Mouse (Mus musculus) gastrocnemius, postnatal 25 days (tissue): ENCODE measurements at regions not wholly inside any gene's neighbourhood (a gene's known extent, or its start where the extent isn't known, plus 50 kb on each side); places are given as distances from the start of the nearest gene placed in this dataset.

Experiments
- DNase-seq: peaks from one replicate; pipeline ENCODE4 v3.0.0; 2022

DNA sequence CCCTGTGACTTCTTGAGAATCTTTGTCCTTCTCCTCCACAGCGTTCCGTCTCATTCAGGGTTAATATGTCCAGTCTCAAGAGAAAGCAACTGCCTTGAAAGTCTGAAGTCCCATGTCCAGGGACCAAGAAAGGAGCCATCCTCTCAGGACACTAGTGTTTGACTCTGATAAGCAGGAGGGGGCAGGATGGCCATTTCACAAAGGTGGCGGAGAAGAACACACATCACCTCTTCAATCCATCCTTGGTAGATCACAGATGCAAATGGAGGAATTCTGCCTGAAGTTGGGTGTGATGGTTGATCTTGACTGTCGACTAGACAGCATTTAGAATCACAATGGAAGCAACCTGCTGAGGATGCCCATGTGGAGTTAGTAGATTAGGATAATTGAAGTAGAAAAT, 360.9 kb downstream of the Cd83 start:
- no peak for DNase-seq

DNA sequence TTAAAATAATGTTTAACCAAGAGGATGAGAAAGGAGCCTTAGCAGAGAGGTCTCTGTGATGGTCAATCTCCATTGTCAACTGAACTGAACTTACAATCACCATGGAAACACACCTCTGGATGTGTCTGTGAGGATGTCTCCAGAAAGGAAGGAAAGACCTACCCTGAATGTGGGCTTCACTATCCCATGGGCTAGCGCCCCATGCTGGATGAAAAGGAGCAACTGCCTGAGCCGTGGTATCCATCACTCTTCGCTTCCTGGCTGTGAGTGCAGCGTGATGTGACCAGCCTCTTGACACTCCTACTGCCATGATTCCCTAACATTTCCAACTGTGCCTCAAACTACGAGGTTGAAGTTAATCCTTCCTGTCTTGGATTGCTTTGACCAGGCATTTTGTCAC, 363.3 kb downstream of the Cd83 start:
- DNase-seq, result no peak

DNA sequence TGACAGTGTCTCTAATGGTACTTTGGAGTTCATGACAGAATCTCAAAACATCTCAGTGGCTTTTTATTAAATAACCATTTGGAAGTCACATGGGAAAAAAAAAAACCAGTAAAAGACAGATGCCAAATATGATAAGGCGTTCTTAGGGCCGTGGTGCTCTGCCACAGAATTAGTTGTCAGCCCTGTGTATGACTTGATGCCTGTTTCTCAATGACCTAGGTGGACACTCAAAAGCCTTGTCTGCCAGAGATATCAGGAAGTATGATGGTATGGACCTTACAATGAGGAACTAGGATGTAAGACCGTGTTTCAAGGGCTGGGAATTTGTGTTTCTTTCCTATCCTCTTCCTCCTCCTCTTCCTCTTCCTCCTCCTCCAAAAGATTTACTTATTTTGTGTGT, 364.9 kb downstream of the Cd83 start:
- no peak for DNase-seq

DNA sequence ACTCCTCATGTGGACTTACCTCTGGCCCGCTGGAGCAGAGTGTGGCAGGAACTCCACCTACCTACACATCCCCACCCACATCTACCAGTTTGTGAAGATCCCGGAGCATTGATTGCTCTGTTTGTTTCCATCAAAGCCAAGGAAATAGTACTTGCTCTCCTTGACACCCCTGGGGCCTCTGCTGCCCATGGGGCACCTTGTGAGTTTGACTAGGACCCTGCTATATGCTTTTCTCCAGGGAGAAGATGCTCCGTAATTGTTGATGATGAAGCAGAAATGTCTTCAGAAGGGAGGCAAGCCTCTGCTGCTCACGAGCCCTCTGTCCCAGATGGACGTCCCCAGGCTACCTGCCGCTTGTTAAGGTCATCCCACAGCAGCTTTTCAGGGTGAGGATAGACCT, 367.0 kb downstream of the Cd83 start:
- no peak for DNase-seq

GRCm38 (mm10) chr13:44152806-44153613, 368.4 kb downstream of the Cd83 start:
- no peak for DNase-seq

DNA sequence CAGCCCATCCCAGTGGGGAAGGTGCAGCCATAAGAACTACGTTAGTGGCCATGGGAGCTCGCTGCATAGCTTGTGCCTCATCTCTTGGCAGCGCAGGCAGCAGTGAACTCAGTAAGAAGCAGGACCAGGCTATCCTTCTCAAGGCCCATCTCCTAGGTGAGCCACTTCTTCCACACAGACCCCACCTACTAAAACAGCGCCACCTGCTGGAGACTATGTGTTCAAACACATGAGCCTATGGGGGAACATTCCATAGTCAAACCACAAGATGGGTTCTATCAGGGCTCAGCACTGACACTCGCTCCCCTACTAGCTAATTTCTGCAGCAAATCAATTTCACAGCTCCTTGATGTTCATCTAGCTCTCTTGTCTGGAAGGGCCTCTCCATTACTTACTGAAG, 369.2 kb downstream of the Cd83 start:
- DNase-seq, result no peak

DNA sequence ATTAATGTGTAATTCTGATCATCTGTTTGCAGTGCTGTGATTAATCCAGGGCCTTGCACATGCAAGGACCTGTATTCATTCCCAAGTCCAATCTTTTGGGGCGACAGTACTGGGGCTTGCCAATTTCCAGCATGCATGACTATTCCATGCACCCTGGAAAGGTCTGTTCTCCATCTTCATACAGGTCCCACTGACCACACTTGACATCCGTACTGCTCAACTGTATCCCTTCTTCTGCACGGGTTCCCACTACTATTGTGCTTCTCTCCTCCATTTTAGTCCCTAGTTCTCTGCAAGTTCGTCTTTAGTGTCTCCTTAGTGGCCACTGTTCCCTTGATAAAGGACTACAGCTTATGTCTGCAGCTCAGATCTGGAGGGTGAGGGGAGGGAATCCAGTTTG, 371.4 kb downstream of the Cd83 start:
- DNase-seq, result no peak

- no peak for DNase-seq
These were observed 372.0 kb downstream of the Cd83 start for GRCm38 (mm10) chr13:44156546-44156945.

DNA sequence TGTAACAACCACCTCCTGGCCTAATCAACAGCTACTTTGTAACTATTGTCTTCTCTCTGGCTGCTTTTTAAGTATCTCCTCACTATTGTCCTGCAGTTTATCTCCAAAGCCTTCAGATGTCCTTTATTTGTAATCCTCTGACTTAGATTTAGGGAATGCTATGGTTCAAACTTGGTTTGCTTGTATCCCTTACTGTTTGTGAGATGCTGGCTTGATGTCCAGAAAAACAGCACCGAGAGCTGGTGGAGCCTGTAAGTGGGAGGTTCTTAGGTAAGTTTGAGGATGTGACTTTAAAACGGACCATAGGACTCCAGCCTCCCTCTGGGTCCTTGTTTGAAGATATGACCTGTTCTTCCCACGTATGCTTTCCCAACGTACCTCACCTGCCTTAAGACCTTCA, 372.7 kb downstream of the Cd83 start:
- DNase-seq, result no peak

DNA sequence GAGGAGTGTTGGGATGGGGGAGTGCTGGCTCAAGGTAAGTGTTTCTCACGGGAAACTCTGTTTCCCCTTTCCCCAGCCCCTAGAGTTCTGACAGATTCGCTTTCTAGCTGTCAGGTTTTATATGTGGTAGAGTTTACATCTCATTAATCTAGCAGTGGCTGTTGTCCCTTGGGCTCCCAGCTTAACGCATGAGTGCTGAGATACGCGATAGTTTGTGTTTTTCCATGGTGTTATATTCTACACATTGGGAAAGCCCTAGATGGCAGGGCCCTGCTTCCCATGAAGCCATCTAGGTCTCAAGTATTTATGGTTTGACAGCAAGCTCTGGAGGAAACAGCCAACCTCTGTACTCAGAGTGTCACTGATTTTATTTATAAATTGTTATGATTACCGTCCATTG, 373.8 kb downstream of the Cd83 start:
- DNase-seq, result no peak

- no peak for DNase-seq
These were observed 374.8 kb downstream of the Cd83 start for GRCm38 (mm10) chr13:44159346-44159745.

DNA sequence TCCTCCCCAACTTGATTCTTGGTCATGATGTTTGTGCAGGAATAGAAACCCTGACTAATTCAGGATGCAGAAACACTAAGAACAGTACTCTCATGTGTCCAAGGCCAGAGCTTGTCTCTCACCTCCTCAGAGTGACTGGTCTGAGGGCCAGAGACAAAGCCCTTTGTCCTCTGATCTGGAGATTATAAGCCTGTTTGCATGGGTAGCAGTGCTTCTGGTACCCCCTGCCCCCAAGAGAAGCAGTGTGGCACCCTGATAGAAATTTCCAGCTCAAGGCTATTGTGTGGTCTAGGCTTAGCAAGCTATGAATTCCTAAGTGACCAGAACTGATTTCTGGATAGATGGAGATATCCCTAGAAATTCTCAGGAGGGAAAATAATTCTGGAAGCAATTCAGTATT, 380.2 kb downstream of the Cd83 start:
- no peak for DNase-seq

DNA sequence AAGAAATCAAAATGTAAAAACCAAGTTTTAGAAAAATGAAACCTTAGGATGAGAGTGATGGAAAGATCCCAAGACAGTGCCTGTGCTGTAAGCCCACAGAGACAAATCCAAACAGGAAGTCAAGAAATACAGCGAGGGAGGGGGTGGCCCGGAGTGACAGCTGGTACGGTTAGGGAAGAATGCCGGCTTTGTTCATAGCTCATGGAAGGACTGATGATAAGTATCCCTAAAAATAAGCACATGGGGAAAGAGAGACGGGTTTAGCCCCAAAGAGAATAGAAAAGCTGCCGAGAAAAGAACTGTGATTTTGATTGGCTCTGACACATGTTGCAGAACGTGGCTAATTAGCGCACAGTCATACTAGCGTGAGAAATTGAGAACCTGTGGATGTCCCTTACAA, 382.6 kb downstream of the Cd83 start:
- DNase-seq, result no peak

DNA sequence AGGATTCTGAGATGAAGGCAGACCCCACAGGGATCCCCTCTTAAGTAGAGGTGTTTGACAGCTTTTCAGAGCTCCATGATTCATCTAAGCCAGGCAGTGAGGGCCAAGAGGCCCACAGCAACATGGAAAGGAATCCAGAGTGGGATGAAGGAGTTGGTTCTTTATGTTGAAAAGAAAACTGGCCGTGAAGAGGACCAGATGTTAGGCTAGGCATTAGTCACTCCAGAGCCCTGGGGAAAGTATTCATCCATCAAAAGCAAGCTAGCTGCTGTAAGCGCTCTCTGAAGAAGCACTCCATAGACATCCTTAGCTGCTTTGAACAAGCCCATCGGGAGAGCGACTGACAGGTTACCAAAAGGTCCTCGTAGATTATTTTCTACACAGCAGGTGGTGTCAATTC, 383.6 kb downstream of the Cd83 start:
- DNase-seq, result no peak

DNA sequence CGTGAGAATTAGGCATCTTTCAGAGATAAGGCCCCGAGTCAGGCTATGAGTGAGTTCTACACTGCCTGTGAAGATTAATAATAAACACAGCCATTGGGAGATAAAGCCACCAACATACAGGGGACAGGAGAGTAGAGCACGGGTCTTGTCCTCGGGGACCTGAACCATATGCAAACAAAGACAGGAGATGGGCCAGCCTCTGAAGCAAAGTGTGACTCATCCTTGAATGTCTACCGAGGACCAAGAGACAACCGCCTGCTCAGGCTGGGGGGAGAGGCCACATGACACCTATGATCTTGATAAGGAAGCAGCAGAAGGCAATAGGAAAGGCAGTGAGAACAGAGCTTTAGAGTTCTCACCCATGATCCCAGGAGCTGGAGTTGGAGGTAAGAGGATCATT, 387.1 kb downstream of the Cd83 start:
- DNase-seq, result no peak

DNA sequence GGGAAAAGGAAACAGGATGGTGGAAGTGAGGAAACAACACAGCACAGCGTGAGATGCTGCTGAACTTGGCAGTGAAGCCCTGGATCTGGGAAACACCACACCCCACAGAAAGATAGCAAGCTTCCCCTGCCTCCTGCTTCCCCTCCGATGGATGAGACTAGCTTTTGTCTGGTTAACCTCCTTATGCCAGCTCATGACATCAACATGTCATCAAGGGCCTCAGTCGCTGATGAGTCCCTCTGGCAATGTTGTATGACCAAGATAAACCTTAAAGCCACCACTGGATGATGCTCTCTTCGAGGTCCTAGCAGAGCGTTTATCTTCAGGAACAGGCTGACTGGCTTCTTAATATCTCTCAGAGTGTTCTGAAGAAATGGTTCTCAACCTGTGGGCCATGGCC, 388.1 kb downstream of the Cd83 start:
- DNase-seq, result no peak

GRCm38 (mm10) chr13:44174236-44174635, 389.7 kb downstream of the Cd83 start:
- DNase-seq, result no peak

GRCm38 (mm10) chr13:44175300-44176036, 390.9 kb downstream of the Cd83 start:
- DNase-seq, result no peak

- no peak for DNase-seq
These were observed 391.5 kb downstream of the Cd83 start for GRCm38 (mm10) chr13:44176121-44176520.

DNA sequence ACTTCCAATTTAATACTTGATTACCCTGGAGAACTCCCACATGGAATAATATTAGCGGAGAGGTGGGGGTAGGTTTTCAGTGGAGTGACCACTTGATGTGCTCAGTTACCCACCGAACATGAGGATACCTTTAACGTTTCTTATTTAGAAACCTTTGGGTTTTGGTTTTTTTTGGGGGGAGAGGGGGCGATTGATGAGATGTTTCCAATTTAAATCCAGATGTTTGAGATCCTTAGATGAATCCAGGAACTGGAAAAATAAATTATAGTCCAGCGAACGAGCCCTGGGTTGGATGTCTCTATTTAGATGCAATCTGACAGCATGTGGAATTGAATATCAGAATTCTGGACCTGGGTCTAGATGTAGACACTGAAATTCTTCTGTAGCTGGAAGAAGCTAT, 393.4 kb downstream of the Cd83 start:
- DNase-seq, result no peak

- DNase-seq, result peak; percentile 27
These were observed 395.8 kb downstream of the Cd83 start for GRCm38 (mm10) chr13:44180384-44180783.

- peak; percentile 25 for DNase-seq
These were observed 398.1 kb downstream of the Cd83 start for GRCm38 (mm10) chr13:44182544-44183191.

GRCm38 (mm10) chr13:44195365-44195764, 410.8 kb downstream of the Cd83 start:
- DNase-seq, result no peak
